Mouse (Mus musculus) lung, embryonic 14.5 days (tissue): Measurements from ENCODE around the gene Cyp4b1. TPM values are rescaled to one million over a fixed set of nuclear protein-coding genes. Genes with fewer than 3 reads are reported as not detected.
"Not testable (repeated sequence)": the region's sequence is repeated elsewhere in the genome, so short reads cannot be mapped to it uniquely, and the experiment has no call there.

ENCODE experiments used
- ATAC-seq: fragments of 200-750 bp; cut with Nextera tagmentation; 2 replicates; pipeline ENCODE4 v1.8.0; 2017; ENCODE audit warnings: mild to moderate bottlenecking, moderate TSS enrichment, moderate library complexity; ENCODE audit not compliant: insufficient read depth
- DNase-seq: peaks from one replicate; pipeline ENCODE4 v3.0.0-alpha.2; 2015
- H3K27ac ChIP-seq: fragments of 300-500 bp; sonication (generic); 2 replicates; pipeline ENCODE4 v1.5.1; 2014; ENCODE audit warnings: low read depth, mild to moderate bottlenecking, moderate library complexity
- H3K27me3 ChIP-seq: fragments of 300-500 bp; sonication (generic); 2 replicates; pipeline ENCODE4 v1.6.1; 2014; ENCODE audit warnings: low read length, control low read depth; ENCODE audit not compliant: insufficient read depth
- H3K36me3 ChIP-seq: fragments of 300-500 bp; sonication (generic); 2 replicates; pipeline ENCODE4 v1.6.1; 2014; ENCODE audit warnings: control low read depth; ENCODE audit not compliant: insufficient read depth
- H3K4me1 ChIP-seq: fragments of 300-500 bp; sonication (generic); 2 replicates; pipeline ENCODE4 v1.6.1; 2014; ENCODE audit warnings: antibody characterized with exemption, control low read depth; ENCODE audit not compliant: insufficient read depth
- H3K4me2 ChIP-seq: fragments of 300-500 bp; sonication (generic); 2 replicates; pipeline ENCODE4 v1.6.1; 2014; ENCODE audit warnings: mild to moderate bottlenecking
- H3K4me3 ChIP-seq: fragments of 300-500 bp; sonication (generic); 2 replicates; pipeline ENCODE4 v1.5.1; 2014; ENCODE audit warnings: low read depth, low read length
- H3K9ac ChIP-seq: fragments of 300-500 bp; sonication (generic); 2 replicates; pipeline ENCODE4 v1.6.1; 2014
- H3K9me3 ChIP-seq: fragments of 300-500 bp; sonication (generic); 2 replicates; pipeline ENCODE4 v1.6.1; 2016; ENCODE audit warnings: low read depth, low read length, control low read depth
- CTCF ChIP-seq: IDR thresholded peaks from 2 replicates; pipeline ENCODE4 v1.5.1; 2016; ENCODE audit warnings: antibody characterized with exemption, low read depth
- WGBS: fragments of 180-500 bp; shearing (Covaris S2); extraction: QIAGEN DNeasy Blood & Tissue Kit; methylation state at CpG from one replicate; pipeline ENCODE4 v1.1.7; 2014; 5-methylcytosine and 5-hydroxymethylcytosine counted together
- polyA plus RNA-seq: library from polyadenylated mRNA; unstranded; fragments of >200 nt; fragmentation: Nextera tagmentation; extraction: Ambion mirVana; gene quantifications from 2 replicates; pipeline ENCODE4 v1.2.1, GENCODE M21; 2014

Cyp4b1 gene
- polyA plus RNA-seq: 7.6 and 10.9 TPM in 2 replicates

DNA sequence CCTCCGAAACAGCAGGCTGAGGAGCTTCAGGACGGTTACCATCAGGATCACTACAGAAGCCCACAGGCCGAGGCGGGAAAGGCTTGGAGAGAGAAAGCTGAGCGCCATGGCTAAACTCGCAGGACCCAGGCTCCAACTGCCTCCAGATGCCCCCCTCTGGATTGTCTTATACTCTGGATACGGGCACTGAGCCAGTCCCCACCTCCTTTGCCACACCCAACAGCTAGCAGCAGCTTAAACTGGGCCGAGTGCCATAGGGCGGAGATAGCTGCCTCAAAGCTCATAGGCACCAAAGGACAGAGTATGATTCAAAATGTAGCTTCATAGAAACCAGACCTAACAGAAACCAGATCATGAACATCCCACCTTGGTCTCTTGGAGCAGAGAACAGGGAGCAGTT, at the start of gene Cyp4b1:
TSS of gene Cyp4b1 (minus strand) at position 144 of the 400 bp plus-strand sequence.
- no peak for ATAC-seq
- no peaks in the 10 kb centered on the region for H3K36me3 ChIP-seq
- no peaks in the 10 kb centered on the region for H3K4me1 ChIP-seq
- H3K27me3 ChIP-seq: no peaks in the 10 kb centered on the region
- no peak within 1 kb of the TSS for H3K4me2 ChIP-seq
- H3K9ac ChIP-seq: no peak within 1 kb of the TSS
- no peaks in the 10 kb centered on the region for H3K9me3 ChIP-seq
- H3K4me3 ChIP-seq: no peak within 1 kb of the TSS
- no peak for TF ChIP-seq CTCF
- WGBS: 76% methylated on average over 9 of the region's 9 CpGs
- DNase-seq: peak; percentile 60
- H3K27ac ChIP-seq: no peak within 1 kb of the TSS

DNA sequence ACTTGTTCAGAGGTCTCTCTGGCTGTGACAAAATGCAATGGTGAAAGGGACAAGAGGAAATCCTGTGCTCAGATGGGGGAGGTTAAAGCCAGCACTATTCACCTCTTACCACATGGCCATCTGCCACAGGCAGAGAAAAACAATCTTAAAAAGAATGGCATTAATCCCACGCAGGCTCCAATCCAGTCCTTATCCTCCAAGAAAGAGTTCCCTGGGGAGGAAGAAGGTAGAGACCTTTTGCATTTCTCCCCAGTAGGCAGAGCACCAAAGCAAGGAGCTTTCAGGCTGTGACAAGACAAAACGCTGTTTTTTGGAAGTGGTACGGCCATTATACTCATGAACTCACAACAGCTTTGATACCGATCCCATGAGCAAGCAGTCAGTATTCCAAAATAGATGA, 38.8 kb upstream of the Cyp4b1 start:
- Histone ChIP-seq H3K9me3 (no peaks in the 10 kb centered on the region), H3K4me2 (no peak overlapping the region), H3K4me3 (no peak overlapping the region), H3K27ac (no peak overlapping the region), H3K36me3 (no peaks in the 10 kb centered on the region), H3K27me3 (no peaks in the 10 kb centered on the region), H3K9ac (no peak overlapping the region), H3K4me1 (no peaks in the 10 kb centered on the region)
- WGBS: 55% methylated on average over 4 of the region's 4 CpGs
- no peak for TF ChIP-seq CTCF
- ATAC-seq (no peak), DNase-seq (no peak)

DNA sequence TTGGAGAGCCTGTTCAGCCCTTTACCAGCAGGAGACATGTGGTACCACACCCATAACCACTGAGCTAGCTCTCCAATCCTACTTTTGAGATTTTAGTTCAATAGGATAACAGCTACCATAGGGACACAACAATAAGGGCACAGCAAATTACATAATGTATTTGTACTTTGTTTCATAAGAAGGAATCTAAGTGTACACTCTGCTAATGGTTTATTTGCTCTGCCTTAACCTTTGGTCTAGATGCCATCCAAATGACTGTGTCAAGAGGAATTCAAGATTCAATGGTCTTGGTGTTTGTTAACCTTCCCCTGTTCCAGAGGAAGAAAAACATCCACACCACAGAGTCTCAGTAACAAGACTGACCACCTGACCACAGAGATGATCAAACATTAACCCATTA, 11.7 kb upstream of the Cyp4b1 start:
- ATAC-seq: no peak

DNA sequence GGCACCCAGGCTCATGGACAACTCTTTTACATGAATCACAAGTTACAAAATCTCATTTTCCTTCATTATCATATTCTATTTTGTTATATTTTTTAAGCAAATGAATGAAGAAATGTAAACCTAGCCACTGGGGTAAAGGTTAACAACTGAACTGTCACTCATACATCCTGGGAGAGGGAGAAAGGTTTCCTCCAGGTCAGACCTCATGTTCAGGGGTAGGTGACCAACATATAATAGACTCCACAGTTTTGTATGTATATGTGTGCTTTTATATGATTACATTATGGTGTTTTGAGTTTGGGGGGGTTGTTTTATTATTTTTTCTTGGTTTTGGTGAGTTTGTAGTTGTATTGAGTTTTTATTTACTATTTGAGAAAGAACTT, 10.3 kb upstream of the Cyp4b1 start:
- no peaks in the 10 kb centered on the region for H3K27me3 ChIP-seq
- no peaks in the 10 kb centered on the region for H3K9me3 ChIP-seq
- no peak for TF ChIP-seq CTCF
- no peak overlapping the region for H3K4me3 ChIP-seq
- H3K4me1 ChIP-seq: no peaks in the 10 kb centered on the region
- H3K9ac ChIP-seq: no peak overlapping the region
- ATAC-seq (no peak), DNase-seq (no peak)
- H3K4me2 ChIP-seq: peak overlapping the region; percentile 68
- no peak overlapping the region for H3K27ac ChIP-seq
- H3K36me3 ChIP-seq: no peaks in the 10 kb centered on the region

More for the DNA sequence above, 11.7 kb upstream of the Cyp4b1 start:
- no peaks in the 10 kb centered on the region for H3K4me1 ChIP-seq
- no peak overlapping the region for H3K4me3 ChIP-seq
- no peaks in the 10 kb centered on the region for H3K9me3 ChIP-seq
- no peak overlapping the region for H3K27ac ChIP-seq
- H3K27me3 ChIP-seq: no peaks in the 10 kb centered on the region
- TF ChIP-seq CTCF: no peak
- no peak overlapping the region for H3K4me2 ChIP-seq
- no peak for DNase-seq
- H3K9ac ChIP-seq: no peak overlapping the region
- H3K36me3 ChIP-seq: no peaks in the 10 kb centered on the region

DNA sequence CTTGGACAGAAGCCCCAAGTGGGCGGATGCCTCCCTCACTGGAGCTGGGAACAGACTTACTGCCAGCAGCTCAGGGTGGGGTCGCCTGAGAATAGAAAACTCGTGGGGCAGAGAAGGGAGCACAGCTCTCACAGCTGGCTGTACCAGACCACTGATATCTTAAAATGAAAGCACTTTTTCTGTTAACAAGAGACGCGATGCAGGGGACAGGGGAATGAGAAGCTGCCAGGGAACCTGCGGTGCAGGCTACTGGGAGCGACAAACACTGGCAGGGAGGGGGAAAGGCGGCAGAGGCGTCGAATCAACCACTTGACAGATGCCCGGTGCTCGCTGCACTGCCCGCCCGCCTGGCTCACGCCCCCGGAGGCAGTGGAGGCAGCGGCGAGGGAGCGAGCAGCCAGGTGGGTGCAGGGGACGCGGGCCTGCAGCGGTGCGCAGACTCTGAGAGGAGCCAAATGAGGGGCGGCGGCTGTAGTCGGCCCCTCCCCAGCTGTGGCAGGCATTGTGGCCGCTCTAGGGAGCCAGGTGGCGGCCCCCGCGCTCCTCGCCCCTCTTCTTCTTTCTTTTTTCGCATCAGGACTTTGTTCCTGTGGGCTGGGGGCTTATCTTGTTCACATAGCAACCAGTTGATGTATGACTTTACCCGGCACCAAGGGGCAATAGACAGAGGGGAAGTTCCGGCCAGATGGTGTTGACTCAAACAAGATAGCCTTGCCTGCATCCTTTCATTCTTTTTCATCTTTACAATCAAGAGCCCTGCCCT, 9.8 kb upstream of the Cyp4b1 start:
- Histone ChIP-seq H3K9me3 (no peaks in the 10 kb centered on the region), H3K4me2 (peak overlapping the region; percentile 68), H3K9ac (peak overlapping the region; percentile 41), H3K27me3 (no peaks in the 10 kb centered on the region), H3K27ac (no peak overlapping the region), H3K4me1 (no peaks in the 10 kb centered on the region), H3K4me3 (peak overlapping the region; percentile 30), H3K36me3 (no peaks in the 10 kb centered on the region)
- TF ChIP-seq CTCF: no peak
- DNase-seq (peak; percentile 57), ATAC-seq (peak; percentile 84)
- under 1% methylated on average over 32 of the region's 34 CpGs for WGBS

DNA sequence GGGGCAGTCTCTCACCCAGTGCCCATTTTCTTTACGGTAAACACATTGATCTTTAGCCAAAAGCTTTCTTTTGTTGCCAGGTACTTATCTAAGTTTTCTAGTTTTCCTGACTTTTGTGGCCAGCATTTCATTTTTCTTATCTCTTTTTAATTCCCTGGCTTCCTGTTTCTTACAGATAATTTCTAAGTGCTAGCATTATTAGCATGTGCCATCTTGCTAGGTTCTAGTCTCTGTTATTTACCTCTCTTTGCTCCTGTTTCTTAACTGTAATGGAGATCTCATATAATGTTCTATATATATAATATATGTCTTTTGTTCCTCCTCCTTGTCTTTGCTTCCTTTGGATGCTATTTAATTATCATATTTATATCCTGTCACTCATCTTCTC, 9.0 kb upstream of the Cyp4b1 start:
- H3K27me3 ChIP-seq, H3K4me3 ChIP-seq, H3K9me3 ChIP-seq, H3K9ac ChIP-seq, ATAC-seq, H3K36me3 ChIP-seq, DNase-seq, H3K4me1 ChIP-seq, H3K4me2 ChIP-seq, H3K27ac ChIP-seq: not testable (repeated sequence)
- WGBS: 84% methylated on average over 1 of the region's 1 CpGs

DNA sequence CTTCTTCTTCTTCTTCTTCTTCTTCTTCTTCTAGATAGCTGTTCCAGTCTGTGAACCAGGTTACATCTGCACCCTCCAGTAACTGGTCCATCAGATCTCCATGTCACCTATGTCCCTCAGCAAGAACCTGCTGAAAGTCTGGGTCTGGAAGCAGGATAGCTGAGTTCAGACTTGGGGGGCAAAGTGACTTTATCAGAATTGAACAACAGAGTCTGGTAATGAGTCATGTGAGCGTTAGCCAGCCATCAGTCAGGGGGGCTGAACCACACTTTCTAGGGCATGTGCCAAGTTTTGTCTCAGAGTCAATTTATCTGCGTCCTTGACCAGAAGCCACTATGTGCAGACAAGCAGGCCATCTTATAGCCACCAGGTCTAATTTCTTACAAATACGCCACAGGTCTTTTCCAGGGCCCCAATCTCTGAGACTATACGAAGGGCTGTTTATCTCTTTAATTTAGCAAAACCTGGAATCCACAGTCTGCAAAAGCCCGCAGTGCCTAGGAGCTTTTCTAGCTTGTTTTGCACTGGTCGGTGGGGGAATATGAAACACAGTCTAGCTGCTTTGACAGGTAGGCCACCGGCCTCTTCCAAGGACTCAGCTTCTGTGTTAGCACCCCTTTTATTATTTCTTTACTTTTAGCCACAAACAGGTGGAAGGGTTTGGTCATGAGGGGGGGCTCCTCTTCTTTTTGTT, 8.5 kb upstream of the Cyp4b1 start:
- H3K9me3 ChIP-seq, H3K27ac ChIP-seq, H3K4me2 ChIP-seq, ATAC-seq, DNase-seq, H3K27me3 ChIP-seq, H3K4me1 ChIP-seq, H3K4me3 ChIP-seq, H3K9ac ChIP-seq, H3K36me3 ChIP-seq: not testable (repeated sequence)
- 77% methylated on average over 6 of the region's 7 CpGs for WGBS
